Mouse (Mus musculus) urinary bladder, postnatal 14 days (tissue): ENCODE results near the gene Akap13.
A peak's percentile ranks its signal among the peaks of the same experiment; 100 is the strongest.
"Not testable (repeated sequence)": the region's sequence is repeated elsewhere in the genome, so short reads cannot be mapped to it uniquely, and the experiment has no call there.

ENCODE experiments used
- DNase-seq: peaks from one replicate; pipeline ENCODE4 v3.0.0; 2021; ENCODE audit warnings: low spot score

Gene Akap13

GRCm38 (mm10) chr7:75721302-75721701 lies 266.0 kb downstream of the Akap13 start:
- no peak for DNase-seq

GRCm38 (mm10) chr7:75724012-75724411 lies 268.7 kb downstream of the Akap13 start:
- no peak for DNase-seq

GRCm38 (mm10) chr7:75725899-75726298 lies 270.6 kb downstream of the Akap13 start:
- no peak for DNase-seq

- no peak for DNase-seq
Observed at GRCm38 (mm10) chr7:75726867-75727266, 271.5 kb downstream of the Akap13 start.

GRCm38 (mm10) chr7:75729652-75730051 lies 274.3 kb downstream of the Akap13 start:
- DNase-seq: no peak

GRCm38 (mm10) chr7:75730216-75730615 lies 274.9 kb downstream of the Akap13 start:
- DNase-seq: no peak

GRCm38 (mm10) chr7:75731951-75732350 lies 276.6 kb downstream of the Akap13 start:
- DNase-seq: no peak

GRCm38 (mm10) chr7:75733166-75733565 lies 277.8 kb downstream of the Akap13 start:
- no peak for DNase-seq

GRCm38 (mm10) chr7:75739075-75739725 lies 283.9 kb downstream of the Akap13 start:
- peak; percentile 64 for DNase-seq

GRCm38 (mm10) chr7:75744528-75744927 lies 289.2 kb downstream of the Akap13 start:
- no peak for DNase-seq

- no peak for DNase-seq
Observed at GRCm38 (mm10) chr7:75744978-75745638, 289.8 kb downstream of the Akap13 start.

- DNase-seq: peak; percentile 29
Observed at GRCm38 (mm10) chr7:75745969-75746368, 290.6 kb downstream of the Akap13 start.

- no peak for DNase-seq
Observed at GRCm38 (mm10) chr7:75750581-75750980, 295.2 kb downstream of the Akap13 start.

GRCm38 (mm10) chr7:75751161-75751803 lies 295.9 kb downstream of the Akap13 start:
- no peak for DNase-seq

- no peak for DNase-seq
Observed at GRCm38 (mm10) chr7:75752442-75753191, 297.3 kb downstream of the Akap13 start.

GRCm38 (mm10) chr7:75753192-75753783 lies 298.0 kb downstream of the Akap13 start:
- no peak for DNase-seq

- DNase-seq: no peak
Observed at GRCm38 (mm10) chr7:75754587-75755499, 299.5 kb downstream of the Akap13 start.

- DNase-seq: no peak
Observed at GRCm38 (mm10) chr7:75755861-75756449, 300.6 kb downstream of the Akap13 start.

- DNase-seq: no peak
Observed at GRCm38 (mm10) chr7:75759992-75760514, 304.7 kb downstream of the Akap13 start.

GRCm38 (mm10) chr7:75760661-75761319 lies 305.5 kb downstream of the Akap13 start:
- DNase-seq: not testable (repeated sequence)
